Mouse (Mus musculus): ENCODE measurements around the gene Obsl1.

The Obsl1 gene

DNA sequence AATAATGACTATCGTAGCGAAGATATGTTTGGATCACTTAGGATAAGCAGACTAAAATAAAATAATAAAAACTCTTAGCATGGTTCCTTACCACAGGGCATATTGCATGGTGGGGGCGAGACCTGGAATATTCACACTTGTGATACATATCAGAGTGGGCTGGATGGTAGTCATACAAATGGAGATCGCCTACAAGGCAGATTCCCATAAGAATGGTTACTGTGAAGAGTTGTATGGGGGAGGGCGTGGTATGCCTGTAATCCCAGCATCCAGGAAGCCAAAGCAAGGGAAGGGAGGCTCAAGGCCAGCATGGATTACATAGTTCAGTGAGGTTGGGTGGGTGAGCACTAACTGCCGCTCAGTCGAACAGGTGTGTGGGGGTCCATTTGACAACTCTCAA lies 25.5 kb downstream of the Obsl1 start:
- DNase-seq, result no peak

DNA sequence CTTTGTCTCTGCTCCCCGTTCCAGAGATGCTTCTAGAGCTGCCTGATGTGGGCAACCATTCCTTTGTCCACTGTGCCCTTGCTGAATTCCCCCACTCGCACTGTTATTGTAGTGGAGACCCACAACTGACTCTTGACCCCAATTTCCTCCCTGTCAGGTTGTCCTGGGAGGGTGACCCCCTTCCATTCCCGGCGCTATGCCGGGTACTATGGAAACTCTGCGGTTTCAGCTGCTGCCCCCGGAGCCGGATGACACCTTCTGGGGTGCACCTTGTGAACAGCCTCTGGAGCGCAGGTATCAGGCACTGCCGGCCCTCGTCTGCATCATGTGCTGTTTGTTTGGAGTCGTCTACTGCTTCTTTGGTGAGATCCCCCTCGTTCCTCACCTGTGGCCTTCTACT lies 26.2 kb downstream of the Obsl1 start:
- DNase-seq, result no peak

DNA sequence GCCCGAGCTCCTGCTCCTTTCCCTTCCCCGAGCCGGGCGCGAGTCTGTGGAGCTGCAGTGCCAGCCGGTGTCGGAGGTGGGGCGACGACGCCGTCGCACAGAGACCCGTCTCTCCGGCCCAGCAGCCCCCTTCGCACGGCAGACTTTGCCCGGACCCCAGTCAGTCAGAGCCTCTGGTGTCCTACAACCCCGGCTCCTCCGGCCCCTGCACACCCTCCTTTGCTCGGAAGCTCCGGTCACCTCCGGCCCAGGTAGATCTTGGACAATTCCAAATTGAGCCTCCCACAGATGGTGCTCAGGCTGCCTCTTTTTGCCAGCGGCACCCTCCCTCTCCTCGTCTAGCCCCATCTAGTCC lies 26.6 kb downstream of the Obsl1 start:
- no peak for DNase-seq

DNA sequence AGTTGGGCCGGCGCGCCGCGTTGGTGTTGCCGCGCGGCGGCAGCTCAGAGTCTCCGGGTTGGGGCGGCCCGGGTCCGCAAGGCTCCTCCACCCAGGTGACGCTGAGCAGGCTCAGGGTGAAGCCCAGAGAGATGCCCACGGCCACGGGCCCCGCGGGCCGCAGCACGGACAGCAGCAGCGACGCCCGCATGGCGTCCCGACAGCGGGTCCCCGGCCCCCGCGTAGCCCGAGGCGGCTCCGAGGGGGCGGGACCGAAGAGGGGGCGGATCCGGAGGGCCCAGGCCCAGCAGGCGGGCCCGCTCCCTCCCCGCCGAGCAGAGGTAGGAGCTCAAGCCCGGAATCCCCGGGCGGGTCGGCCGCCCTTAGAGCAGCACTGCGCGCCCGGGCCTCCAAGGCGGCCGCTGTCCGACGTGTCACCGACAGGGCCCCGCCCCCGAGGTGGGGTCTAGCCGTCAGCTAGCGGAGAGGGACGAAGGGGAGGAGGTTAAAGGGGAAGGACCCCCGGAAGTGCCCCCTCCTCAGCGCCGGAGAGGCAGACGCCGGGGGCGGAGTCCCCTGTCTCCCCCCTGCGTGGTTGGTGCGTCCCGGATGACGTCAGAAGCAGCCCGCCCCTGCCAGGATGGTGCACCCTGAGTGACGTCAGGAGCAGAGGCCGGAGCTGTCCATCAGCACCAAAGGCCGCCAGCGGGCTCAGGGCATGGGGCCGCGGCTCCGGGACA lies 27.2 kb downstream of the Obsl1 start, which contains the start of the genes Chpf and Tmem198:
Gene Chpf (minus strand): TSS at position 392 of the 719 bp plus-strand sequence.
Gene Tmem198 (plus strand): TSS at position 617 of the 719 bp plus-strand sequence.
- peak; percentile 95 to 97 for DNase-seq

DNA sequence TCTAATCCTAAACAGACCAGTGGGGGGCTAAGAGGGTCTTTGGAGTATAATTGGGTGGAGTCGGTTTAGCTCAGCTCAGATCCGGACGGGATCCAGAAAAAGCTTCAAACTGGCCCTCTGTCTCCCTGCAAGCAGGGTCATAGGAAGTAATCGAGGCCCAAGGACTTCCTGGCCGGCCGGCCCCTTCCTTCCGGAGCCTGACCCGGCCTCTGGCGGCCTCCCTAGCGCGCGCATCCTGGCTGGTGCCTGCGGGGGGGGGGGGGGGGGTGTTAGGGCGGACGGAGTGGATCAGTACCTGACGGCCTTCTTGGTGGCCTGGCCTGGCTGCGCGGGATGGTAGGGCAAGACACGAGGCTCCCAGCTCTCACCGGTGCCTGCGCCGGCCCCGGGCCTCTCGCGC lies 27.8 kb downstream of the Obsl1 start:
- DNase-seq, result peak; percentile 45 to 48

DNA sequence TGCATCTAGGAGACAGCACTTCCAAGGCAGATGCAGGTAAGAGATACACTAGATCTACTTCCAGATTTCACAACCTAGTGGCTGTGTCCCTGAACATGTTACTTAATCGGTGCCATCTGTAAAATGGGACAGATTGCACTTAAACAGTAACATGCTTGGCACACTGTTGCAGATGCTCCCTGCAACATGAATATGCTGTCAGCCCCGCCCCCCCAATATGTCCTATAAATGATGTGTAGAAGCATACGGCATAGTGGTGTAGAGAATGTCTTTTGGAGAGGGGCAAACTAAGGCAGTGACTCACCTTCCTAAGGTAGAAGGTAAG lies 28.3 kb downstream of the Obsl1 start:
- no peak for DNase-seq

DNA sequence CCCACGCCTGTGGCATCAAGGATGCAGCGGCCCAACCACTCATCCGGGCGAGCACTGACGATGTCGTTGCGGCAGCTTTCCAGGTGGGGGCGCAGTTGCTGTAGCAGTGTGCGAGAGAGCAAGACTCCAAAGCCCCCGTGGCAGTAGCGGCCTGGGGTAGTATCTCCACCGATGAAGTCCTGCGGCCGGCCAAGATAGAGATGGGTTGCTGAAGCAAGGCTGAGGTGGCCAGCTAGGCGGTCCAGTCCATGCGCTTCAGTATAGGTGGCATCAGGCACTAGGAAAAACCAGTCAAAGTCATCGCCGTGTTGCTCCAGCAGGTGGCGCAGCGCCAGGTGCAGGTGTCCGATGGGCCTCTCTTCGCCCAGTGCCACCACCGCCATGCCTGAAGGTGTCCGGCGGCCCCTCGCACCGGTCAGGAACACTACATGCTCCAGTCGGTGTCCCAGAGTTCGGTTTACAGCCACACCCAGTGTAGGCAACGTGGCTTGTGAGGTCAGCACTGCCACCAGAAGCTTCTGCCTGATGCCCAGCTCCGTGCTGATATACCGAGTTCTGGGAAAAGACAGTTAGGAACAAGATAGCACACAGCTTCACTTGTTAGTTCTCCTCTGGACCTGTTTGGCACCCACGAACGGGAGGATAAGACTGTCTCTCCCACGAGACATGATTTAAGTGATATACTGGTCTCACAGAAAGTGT lies 28.8 kb downstream of the Obsl1 start:
- DNase-seq, result peak; percentile 75 to 91

DNA sequence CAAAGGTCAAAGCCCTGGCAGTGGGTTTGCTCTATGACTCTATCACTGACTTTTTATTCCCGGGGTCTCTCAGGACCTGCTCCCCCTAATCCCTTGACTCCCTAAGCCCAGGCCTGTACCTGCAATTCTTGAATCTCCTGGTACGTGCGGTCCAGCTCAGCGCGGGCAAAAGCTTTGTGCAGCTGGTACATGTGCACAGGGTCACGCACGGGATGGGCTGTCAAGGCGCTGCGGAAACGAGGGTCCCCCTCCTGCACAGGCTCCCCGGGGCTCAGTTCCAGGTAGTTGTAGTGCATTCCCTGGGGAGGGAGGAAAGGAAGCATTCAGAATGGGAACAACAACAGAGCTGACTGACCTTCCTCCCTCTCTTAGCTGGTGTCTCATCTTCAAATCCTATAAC lies 29.8 kb downstream of the Obsl1 start:
- DNase-seq, result no peak

DNA sequence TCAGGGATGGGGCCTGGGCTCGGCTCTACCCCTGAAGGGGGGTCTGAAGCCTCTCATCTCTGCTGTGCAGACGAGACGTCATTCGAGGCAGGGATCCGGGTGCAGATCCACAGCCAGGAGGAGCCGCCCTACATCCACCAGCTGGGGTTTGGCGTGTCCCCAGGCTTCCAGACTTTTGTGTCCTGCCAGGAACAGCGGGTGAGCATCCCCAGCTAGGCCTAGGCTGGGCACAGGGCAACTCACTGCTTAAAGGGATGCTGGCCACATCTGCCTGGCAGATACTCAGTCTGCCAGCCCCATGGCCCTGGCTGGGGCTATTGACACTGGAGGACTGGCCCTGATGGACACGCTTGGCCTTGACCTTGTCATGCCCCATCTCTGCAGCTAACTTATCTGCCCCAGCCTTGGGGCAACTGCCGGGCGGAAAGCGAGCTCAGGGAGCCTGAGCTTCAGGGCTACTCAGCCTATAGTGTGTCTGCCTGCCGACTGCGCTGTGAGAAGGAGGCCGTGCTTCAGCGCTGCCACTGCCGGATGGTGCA lies 36.9 kb downstream of the Obsl1 start:
- DNase-seq, result no peak

DNA sequence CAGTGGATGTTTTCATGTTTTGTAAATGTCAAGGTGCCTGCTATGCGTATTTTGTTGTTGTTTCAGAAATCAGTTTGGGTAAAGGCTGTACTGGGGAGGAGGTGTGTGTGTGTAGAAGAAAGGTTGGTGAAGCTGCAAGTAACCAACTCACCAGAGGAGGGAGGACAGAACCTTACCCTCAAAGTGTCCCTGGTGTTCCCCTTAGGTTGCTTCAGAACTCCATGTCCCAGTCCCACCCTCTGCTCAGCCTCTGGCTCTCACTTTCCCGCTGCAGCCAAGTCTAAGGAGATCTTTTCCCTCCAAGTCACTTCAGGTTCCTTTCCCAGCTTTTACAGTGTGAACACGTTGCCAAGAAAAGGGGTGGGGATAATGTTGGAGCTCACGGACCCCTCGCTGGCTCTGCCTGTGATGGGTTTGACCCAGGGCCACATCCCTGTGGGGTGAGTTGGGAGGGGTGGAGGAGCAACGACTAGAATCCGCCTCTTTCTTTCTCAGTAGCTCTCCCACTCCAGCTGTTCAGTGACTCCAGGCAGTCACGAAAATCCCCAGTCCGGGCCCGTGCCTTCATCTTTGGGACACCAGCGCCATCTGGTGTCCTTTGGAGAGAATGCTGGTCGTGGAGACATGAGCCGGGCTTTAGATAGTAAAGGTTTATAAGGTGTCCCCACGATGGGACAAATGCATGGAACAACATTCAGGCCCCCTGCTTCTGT lies 38.9 kb downstream of the Obsl1 start:
- peak; percentile 43 to 79 for DNase-seq

DNA sequence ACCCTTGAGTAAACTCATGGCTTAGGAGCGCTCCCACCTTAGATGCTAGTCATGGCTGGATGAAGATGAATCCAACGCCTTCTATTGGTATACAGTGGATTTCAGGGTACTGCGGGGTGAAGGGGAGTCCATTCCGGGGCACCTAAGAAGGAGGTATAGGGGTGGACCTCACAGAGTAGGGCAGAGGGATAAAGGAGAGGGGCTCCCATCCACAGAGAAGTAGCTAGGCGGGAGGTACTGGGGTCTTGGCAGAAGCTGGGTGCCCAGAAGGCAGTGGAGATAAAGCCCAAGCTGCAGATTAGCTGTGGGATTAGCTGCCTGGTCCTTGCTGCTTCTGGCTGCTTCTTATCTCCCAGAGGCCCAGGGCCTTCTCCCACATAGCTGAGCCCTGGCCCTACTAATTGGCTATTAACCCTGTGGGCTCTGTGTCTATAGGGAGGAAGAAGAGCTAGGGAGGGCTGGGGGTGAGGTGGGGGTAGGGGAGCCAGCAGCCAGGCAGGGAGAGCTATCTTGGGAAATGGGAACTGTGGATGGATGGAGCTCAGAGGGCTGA lies 42.5 kb downstream of the Obsl1 start:
- DNase-seq, result no peak

DNA sequence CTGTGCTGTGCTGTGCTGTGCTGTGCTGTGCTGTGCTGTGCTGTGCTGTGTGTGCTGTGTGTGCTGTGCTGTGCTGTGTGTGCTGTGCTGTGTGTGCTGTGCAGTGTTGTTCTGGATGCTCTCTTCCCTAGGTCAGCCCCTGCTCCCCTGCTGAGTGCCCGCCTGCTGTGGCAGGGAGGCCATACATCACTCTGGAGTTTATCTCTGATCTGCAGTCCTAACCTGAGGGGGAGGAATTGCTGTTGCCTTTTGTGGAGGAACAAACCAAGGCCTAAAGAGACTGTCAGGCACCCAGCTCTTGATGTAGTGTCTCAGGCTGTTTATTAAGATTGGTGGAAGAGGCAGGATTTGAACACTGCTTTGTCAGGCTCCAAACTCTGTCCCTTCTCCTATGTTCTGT lies 43.6 kb downstream of the Obsl1 start:
- no peak for DNase-seq

DNA sequence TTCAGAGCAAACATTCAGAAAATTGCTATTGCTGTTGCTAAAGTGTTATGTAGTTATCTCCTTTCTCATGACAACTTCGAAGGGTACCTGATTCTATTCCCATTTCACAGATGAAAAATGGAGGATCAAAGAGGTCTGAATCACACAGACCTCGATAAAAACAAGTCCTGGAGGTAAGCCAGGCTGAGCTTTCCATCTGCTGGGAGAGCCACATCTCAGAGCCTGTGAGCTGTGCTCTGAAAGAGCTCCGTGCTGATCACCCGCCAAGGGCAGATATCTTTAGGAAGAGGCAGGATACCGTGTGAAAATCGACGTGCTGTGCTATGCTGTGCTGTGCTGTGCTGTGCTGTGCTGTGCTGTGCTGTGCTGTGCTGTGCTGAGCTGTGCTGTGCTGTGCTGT lies 46.0 kb downstream of the Obsl1 start:
- no peak for DNase-seq

DNA sequence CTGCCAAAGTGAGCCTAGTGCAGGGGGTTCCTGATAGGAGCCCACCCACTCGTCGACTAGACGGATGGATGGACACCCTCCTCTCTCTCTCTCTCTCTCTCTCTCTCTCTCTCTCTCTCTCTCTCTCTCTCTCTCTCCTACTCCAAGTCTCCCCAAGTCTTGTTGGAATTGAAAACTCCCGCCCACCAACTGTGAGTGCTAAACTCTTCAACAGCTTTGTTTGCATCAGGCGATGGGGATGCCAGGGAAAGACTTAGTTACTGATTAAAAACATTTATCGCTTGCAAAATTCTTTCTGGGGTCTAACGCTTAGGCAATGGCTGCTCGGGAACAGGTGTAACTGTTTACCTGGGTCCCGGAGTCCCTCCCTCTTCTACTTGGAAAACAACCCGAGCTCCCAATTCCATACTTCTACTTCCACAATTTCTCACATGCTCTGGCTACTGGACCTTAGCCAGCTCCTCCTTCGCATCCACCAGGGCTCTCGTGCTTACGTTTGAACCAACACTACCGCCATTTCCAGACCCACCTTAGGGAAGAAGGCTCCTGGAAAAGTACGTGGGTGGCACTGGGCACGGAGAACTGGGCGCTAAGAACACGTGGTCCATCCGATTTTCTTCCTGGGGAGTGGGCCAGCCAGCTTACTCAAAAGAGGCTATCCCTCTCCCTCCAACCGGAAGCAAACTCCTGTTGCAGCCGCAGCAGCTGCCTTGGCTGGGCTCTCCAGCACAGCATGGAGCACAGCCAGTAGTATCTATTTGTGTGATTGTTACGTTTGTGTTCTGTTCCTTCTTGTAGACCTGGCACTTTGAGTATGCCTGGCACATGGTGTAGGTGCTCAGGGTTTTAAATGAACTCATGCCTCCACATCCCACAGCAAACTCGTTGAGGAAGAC lies 47.2 kb downstream of the Obsl1 start:
- DNase-seq, result no peak

DNA sequence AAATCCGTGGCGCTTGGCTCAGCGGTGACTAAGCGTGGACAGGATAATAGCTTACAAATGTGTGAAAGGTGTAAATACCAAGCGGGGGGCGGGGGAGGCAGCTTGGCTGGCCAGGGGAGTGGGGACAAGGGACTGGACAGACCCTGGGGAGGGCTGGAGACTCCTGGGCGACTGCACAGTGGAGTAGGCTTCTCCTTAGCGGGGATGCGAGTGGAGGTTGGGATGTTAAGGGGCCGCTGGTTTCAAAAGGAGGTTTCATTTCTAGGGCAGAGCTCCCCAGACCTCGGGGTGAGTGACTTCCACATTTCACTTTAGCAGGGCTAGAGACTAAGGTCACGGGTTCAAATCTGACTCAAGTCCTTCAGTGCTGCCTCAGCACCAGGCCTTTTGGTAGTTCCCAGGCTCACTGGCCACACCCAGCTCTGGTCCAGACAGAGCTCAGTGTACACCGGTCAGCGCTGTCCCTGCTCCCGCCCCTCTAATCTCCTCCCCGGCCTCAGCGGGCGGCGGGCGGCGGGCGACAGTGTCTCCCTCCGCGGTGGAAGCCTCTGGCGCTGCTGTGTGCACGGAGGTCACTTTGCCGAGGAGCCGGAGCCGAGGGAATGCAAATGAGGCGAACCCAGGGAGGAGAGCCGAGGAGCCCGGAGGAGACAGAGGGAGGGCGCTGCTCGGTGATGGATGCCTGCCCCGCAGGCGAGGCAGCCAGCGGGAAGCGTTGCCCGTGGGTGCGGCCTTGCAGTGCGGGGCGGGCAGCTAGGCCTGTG lies 48.0 kb downstream of the Obsl1 start:
- no peak for DNase-seq

DNA sequence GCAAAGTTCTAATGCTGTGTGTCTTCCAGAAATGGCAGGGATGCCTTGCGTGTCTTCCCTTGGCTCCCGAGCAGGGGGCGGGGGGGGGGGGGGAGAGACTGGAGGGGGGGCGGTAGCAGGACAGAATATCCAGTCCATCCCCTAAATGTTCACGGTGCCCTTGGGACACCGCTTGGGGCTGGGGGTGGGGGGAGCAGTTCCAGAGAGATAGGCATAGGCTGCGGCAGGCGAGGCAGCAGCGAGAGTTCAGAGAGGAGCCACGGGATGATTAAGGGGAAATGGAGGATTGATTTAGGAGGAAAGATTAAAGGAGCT lies 48.6 kb downstream of the Obsl1 start:
- no peak for DNase-seq

DNA sequence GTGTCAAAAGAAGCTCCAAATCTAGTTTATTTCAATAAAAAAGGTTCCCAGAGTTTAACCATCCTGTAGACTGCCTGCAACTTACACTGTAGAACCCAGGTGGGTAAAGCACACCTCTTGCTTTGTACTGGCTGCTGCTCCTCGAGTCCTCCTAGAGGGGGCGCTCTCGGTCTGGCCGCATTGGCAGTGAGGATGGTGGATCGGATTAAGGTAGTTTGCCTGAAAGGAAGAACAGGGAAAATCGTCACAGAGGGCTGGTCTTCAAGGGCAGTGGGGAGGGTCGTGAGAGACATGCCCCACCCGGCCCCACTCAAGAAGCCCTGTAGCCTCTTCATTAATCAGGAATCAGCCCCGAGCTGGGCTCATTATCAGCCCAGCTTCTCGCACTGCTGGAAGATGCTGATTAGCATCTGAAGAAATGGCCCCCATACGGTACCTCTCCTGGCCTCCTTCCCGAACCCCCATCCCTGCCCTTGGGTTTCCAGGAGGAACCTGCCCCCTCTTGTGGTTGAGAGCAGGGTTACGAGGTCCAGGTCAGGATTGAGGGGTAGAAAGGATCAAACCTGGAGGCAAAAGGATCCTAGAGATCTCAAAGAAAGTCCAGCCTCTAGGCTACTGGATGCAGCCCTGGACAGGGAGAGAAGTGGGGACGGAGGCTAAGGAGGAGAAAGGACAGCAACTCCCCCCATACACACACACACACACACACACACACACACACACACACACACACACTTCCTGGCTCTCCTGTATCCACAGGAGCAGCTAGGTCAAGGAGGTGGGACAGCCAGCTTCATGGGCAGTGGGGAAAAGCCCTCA lies 49.3 kb downstream of the Obsl1 start:
- DNase-seq, result no peak

DNA sequence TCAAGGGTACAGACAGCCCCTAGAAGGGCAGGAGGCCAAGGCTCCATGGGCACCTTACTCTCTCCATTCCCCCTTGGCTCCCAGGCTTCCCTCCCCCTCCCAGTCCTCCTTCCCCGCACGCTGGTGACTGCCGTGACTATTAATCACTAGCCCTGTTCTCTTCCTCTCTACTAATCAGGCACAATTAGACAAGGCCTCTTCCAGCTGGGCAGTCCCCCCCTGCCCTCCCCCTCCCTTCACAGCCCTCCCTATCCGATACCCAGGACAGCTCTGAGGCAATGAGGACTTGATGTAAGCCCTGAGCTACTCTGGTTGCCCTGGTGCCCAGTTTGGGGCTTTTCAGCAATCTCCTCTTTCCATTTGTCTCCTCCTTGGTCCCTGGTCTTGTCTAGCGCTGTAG lies 50.3 kb downstream of the Obsl1 start:
- DNase-seq, result no peak

DNA sequence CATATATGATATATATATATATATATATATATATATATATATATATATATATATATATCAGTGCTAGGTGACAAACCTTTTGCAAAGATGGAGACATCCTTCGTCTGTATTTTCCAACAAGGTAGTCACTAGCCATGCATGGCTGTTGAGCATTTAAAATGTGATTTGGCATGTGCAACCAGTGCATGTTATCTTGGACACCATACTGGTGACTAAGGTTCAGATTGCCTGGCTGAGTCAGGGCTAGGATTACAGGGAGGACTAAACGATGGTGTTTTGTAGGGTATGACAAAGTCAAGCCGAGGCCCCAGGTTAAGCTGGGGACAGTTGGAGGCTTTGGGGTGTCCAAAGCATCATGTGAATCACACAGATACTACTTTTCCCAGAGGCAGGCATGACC lies 50.8 kb downstream of the Obsl1 start:
- no peak for DNase-seq

DNA sequence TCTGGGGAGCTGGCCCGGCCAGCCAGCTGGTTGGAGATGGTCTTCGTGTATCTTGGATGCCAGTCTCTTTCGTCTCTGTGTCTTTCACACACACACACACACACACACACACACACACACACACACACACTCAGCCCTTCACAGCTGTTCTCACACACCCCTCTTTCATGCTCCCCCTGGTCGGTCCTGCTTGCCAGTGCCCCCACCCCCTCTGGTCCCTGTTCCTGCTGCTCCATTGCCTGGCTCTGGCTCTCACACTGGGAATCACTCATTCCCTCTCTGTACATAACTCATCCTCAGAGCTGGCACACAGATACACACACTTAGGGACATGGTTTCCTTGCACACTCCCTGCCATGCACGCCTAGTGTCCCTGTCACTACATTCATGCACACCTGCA lies 54.4 kb downstream of the Obsl1 start:
- DNase-seq, result no peak

Data from kidney, adult 8-10 months (tissue).